Mouse (Mus musculus) lung, embryonic 15.5 days (tissue): ENCODE measurements around the gene Slc6a16. TPM values are rescaled to one million over a fixed set of nuclear protein-coding genes. Genes with fewer than 3 reads are reported as not detected.

Source experiments
- ATAC-seq: fragments of 200-750 bp; cut with Nextera tagmentation; 2 replicates; pipeline ENCODE4 v1.8.0; 2017; ENCODE audit warnings: moderate number of reproducible peaks, borderline replicate concordance; ENCODE audit not compliant: low FRiP score, low TSS enrichment; ENCODE audit errors: extremely low read depth
- H3K27ac ChIP-seq: fragments of 300-500 bp; sonication (generic); 2 replicates; pipeline ENCODE4 v1.5.1; 2015; ENCODE audit warnings: moderate library complexity, mild to moderate bottlenecking, inconsistent platforms
- H3K27me3 ChIP-seq: fragments of 300-500 bp; sonication (generic); 2 replicates; pipeline ENCODE4 v1.6.1; 2015; ENCODE audit warnings: inconsistent platforms
- H3K36me3 ChIP-seq: fragments of 300-500 bp; sonication (generic); 2 replicates; pipeline ENCODE4 v1.6.1; 2015; ENCODE audit warnings: inconsistent platforms
- H3K4me1 ChIP-seq: fragments of 300-500 bp; sonication (generic); 2 replicates; pipeline ENCODE4 v1.6.1; 2015; ENCODE audit warnings: inconsistent platforms
- H3K4me2 ChIP-seq: fragments of 300-500 bp; sonication (generic); 2 replicates; pipeline ENCODE4 v1.6.1; 2015; ENCODE audit warnings: inconsistent platforms, mild to moderate bottlenecking, moderate library complexity
- H3K4me3 ChIP-seq: fragments of 300-500 bp; sonication (generic); 2 replicates; pipeline ENCODE4 v1.5.1; 2015; ENCODE audit warnings: mild to moderate bottlenecking, inconsistent platforms
- H3K9ac ChIP-seq: fragments of 300-500 bp; sonication (generic); 2 replicates; pipeline ENCODE4 v1.6.1; 2015; ENCODE audit warnings: inconsistent platforms
- H3K9me3 ChIP-seq: fragments of 300-500 bp; sonication (generic); 2 replicates; pipeline ENCODE4 v1.6.1; 2016; ENCODE audit warnings: inconsistent platforms
- WGBS: fragments of 180-500 bp; shearing (Covaris S2); methylation state at CpG from one replicate; pipeline ENCODE4 v1.1.7; 2015; 5-methylcytosine and 5-hydroxymethylcytosine counted together
- polyA plus RNA-seq: library from polyadenylated mRNA; unstranded; fragments of >200 nt; fragmentation: Nextera tagmentation; extraction: Ambion mirVana; gene quantifications from 2 replicates; pipeline ENCODE4 v1.2.1, GENCODE M21; 2015

The Slc6a16 gene
- polyA plus RNA-seq, 1 experiment from 2014 or later: 0.16 TPM

DNA sequence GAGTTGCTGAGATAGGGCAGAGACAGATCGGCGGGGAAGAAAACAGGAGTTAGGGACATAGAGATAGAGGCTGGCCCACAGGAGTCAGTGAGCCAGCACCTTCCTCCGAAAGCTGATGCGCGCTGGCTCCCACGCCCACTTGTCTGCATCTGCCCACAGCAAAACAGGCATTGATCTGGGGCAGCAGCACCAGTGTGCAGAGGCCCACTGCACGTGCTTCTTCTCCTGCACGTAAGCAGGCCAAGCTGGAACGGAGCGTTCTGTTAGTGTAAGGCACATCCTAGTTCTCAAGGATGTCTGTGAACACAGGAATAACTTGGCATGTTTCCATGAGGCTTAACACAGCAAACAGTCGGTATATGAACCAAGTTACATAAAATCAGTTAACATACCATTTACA lies 41.9 kb upstream of the Slc6a16 start:
- Histone ChIP-seq H3K27ac (no peak overlapping the region), H3K9ac (no peak overlapping the region), H3K36me3 (no peaks in the 10 kb centered on the region), H3K4me1 (no peaks in the 10 kb centered on the region), H3K4me3 (no peak overlapping the region), H3K9me3 (no peaks in the 10 kb centered on the region), H3K4me2 (no peak overlapping the region), H3K27me3 (peaks cover 22% of the 10 kb centered on the region)
- no peak for ATAC-seq
- WGBS: 69% methylated on average over 11 of the region's 11 CpGs

DNA sequence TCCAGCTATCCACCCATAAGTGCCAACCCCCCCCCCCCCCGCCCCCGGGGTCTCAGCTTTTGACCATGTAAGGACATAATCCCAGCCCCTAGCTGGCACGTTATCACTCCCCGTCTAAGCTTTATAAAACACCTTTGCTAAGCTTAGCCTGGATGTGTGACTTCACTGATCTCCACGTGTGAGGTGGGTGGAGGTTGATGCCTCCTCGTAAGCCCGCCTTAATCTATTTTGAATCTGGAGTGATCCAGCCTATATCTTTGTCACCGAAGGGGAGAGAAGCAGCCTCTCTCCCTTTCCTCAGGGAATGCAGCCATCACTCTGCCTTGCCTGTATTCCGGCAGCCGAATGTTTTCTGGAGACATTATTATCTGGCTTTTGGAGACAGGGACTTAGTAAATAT lies 38.2 kb upstream of the Slc6a16 start:
- ATAC-seq: no peak
- Histone ChIP-seq H3K4me1 (no peaks in the 10 kb centered on the region), H3K9ac (no peak overlapping the region), H3K27me3 (peaks cover 7% of the 10 kb centered on the region; the same call in 1 of the 2 replicates), H3K27ac (no peak overlapping the region), H3K4me3 (no peak overlapping the region), H3K9me3 (no peaks in the 10 kb centered on the region), H3K4me2 (no peak overlapping the region), H3K36me3 (no peaks in the 10 kb centered on the region)
- 32% methylated on average over 10 of the region's 10 CpGs for WGBS

DNA sequence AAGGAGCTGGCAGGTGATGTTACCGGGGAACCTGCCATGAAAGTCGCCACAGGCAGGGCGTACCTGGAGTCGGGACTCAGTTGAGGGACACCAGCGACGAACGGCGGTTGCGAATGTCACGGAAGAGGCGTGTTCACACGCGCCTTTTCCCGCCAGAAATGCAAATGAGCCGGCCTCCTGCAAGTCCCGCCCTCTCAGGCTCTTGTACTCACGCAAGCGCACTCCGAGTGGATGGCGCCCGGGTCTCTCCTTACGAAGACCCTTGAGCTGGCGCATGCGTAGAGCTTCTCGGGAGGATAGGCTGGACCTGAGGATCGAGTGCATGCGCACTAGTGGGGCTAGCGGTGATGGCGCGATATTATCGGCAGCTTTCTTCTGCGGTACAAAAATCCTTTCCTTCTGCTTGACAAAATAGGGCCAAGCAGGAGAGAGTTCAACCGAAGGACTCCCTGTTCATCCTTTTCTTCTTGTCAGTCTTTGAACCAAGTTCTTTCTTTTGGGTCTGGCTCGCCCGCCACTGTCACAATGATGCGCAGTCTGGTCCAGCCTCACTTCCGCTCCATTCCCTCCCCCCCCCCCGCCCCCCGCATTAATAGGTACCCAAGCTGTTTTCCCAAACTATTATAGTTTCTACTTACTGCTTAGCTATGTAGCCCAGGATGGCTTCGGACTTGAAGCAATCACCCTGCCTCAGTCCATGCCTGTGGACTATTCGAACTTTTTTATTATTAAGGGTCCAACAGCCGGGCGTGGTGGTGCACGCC lies 36.3 kb upstream of the Slc6a16 start, which contains the start of gene Ccdc155:
TSS of gene Ccdc155 (minus strand) at position 513 of the 764 bp plus-strand sequence.
- peaks cover 5% of the 10 kb centered on the region for H3K27me3 ChIP-seq
- peak within 1 kb of the TSS; percentile 49 for H3K4me3 ChIP-seq
- no peaks in the 10 kb centered on the region for H3K4me1 ChIP-seq
- peak; percentile 95 for ATAC-seq
- H3K9me3 ChIP-seq: no peaks in the 10 kb centered on the region
- H3K27ac ChIP-seq: no peak within 1 kb of the TSS
- H3K9ac ChIP-seq: peak within 1 kb of the TSS; percentile 26; the same call in 1 of the 2 replicates
- H3K36me3 ChIP-seq: no peaks in the 10 kb centered on the region
- 7% methylated on average over 43 of the region's 44 CpGs for WGBS
- H3K4me2 ChIP-seq: peak within 1 kb of the TSS; percentile 59

DNA sequence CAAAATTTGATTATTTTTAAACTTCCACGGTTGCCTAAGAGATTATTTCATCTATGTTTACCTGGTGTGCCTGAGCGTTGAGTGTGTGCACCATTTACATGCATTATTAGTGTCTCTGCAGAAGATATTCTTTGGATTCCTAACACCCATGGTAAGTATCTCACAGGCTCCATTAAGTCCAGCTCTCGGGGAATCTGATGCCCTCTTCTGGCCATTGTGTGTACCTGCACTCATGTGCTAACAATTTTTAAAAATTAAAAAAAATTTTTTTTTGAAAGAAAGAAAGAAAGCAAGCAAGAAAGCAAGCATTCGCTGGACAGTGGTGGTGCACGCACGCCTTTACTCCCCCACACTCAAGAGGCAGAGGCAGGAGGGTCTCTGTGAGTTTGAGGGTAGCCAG lies 32.6 kb upstream of the Slc6a16 start:
- no peak overlapping the region for H3K27ac ChIP-seq
- no peak for ATAC-seq
- H3K4me3 ChIP-seq: no peak overlapping the region
- H3K9ac ChIP-seq: no peak overlapping the region
- H3K27me3 ChIP-seq: peaks cover 37% of the 10 kb centered on the region
- no peaks in the 10 kb centered on the region for H3K9me3 ChIP-seq
- WGBS: 76% methylated on average over 6 of the region's 6 CpGs
- H3K4me2 ChIP-seq: no peak overlapping the region
- H3K36me3 ChIP-seq: no peaks in the 10 kb centered on the region
- peaks cover 9% of the 10 kb centered on the region; the same call in 1 of the 2 replicates for H3K4me1 ChIP-seq

DNA sequence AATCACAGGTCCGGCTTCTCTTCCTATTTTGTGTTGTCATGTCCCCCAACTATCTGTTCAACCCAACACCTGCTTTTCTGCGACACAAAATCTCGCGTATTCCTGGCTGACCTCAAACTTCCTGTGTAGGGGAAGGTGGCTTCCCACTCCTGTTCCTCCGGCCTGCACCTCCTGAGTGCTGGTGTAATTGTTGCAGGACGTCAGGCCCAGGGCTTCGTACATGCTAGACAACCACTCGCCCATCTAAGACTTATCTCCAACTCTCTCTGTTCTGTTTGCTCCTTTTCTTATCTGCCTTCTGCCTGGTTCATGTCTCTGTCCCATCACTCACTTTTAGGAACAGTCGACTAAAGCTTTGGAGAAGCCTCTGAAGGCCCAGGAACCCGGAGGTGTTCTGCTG lies 29.8 kb upstream of the Slc6a16 start:
- H3K27ac ChIP-seq: no peak overlapping the region
- no peak for ATAC-seq
- H3K9ac ChIP-seq: no peak overlapping the region
- H3K9me3 ChIP-seq: no peaks in the 10 kb centered on the region
- 45% methylated on average over 10 of the region's 10 CpGs for WGBS
- H3K4me1 ChIP-seq: peaks cover 16% of the 10 kb centered on the region; the same call in 1 of the 2 replicates
- no peak overlapping the region for H3K4me3 ChIP-seq
- H3K27me3 ChIP-seq: peaks cover 35% of the 10 kb centered on the region
- no peak overlapping the region for H3K4me2 ChIP-seq
- no peaks in the 10 kb centered on the region for H3K36me3 ChIP-seq

GRCm38 (mm10) chr7:45211851-45212251 lies 29.0 kb upstream of the Slc6a16 start, which contains the start of gene Dkkl1:
TSS of gene Dkkl1 (minus strand) at chr7:45212147.
- 5% methylated on average over 17 of the region's 17 CpGs for WGBS
- Histone ChIP-seq H3K4me3 (peak within 1 kb of the TSS; percentile 6; the same call in 1 of the 2 replicates), H3K9ac (no peak within 1 kb of the TSS), H3K9me3 (no peaks in the 10 kb centered on the region), H3K4me2 (peak within 1 kb of the TSS; percentile 31), H3K27ac (no peak within 1 kb of the TSS), H3K36me3 (no peaks in the 10 kb centered on the region), H3K4me1 (peaks cover 18% of the 10 kb centered on the region), H3K27me3 (peaks cover 35% of the 10 kb centered on the region)
- ATAC-seq: no peak

GRCm38 (mm10) chr7:45212356-45212755 lies 28.5 kb upstream of the Slc6a16 start:
- Histone ChIP-seq H3K27me3 (peaks cover 35% of the 10 kb centered on the region), H3K9me3 (no peaks in the 10 kb centered on the region), H3K4me1 (peaks cover 23% of the 10 kb centered on the region), H3K36me3 (peaks cover 1% of the 10 kb centered on the region; the same call in 1 of the 2 replicates), H3K27ac (no peak overlapping the region), H3K4me2 (no peak overlapping the region), H3K9ac (no peak overlapping the region), H3K4me3 (no peak overlapping the region)
- 72% methylated on average over 7 of the region's 7 CpGs for WGBS
- ATAC-seq: no peak

- ATAC-seq: no peak
- H3K4me3 ChIP-seq: no peak overlapping the region
- H3K36me3 ChIP-seq: peaks cover 13% of the 10 kb centered on the region
- peaks cover 35% of the 10 kb centered on the region for H3K4me1 ChIP-seq
- 66% methylated on average over 5 of the region's 5 CpGs for WGBS
- peaks cover 35% of the 10 kb centered on the region for H3K27me3 ChIP-seq
- H3K9me3 ChIP-seq: no peaks in the 10 kb centered on the region
- H3K4me2 ChIP-seq: no peak overlapping the region
- H3K9ac ChIP-seq: no peak overlapping the region
- H3K27ac ChIP-seq: no peak overlapping the region
Observed at GRCm38 (mm10) chr7:45213708-45214107, 27.2 kb upstream of the Slc6a16 start.

DNA sequence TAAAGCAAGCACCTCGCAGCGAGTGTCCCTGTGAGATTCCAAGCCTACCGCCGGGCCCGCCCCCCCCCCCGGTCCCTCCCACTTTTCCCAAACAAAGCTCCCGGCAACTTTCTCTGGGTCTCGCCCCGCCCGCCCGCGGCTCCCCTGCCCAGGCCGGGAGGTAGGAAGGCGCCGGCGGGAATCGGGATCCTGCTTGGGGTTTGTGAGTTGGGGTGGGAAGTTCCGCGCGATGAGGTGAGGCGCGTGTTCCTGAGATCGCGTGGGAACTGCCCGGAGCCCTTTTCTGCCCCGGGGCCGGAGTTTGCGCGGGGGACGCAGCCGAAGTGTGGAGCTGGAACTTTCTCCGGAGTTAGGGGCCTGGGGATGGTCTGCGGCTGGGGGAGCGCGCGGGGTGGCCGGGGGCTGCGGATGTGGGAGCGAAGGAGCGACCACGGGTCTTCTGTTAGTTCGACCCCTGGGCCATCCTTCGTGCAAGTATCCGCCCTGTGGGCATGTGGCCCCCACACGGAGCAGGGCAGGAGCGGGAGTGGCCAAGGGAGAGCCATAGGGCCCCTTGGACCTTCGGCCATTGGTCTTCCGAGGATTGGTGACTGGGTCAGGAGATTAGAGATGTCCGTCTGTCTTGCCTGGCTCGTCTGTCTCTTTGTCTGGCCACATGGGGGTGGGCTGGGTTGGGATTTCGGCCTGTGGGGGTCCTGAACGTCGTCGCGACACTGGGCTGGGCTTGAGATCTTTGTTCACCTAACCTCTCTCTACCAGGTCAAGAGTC lies 25.0 kb upstream of the Slc6a16 start, which contains the start of gene Tead2:
TSS of gene Tead2 (plus strand) at position 81 of the 769 bp plus-strand sequence.
- Histone ChIP-seq H3K4me3 (peak within 1 kb of the TSS; percentile 63), H3K36me3 (peaks cover 33% of the 10 kb centered on the region), H3K4me2 (peak within 1 kb of the TSS; percentile 79), H3K4me1 (peaks cover 39% of the 10 kb centered on the region), H3K27ac (peak within 1 kb of the TSS; percentile 91), H3K9me3 (no peaks in the 10 kb centered on the region), H3K27me3 (peaks cover 22% of the 10 kb centered on the region), H3K9ac (peak within 1 kb of the TSS; percentile 90)
- WGBS: 2% methylated on average over 53 of the region's 55 CpGs
- peak; percentile 67 for ATAC-seq

GRCm38 (mm10) chr7:45216442-45217183 lies 24.3 kb upstream of the Slc6a16 start:
- peaks cover 39% of the 10 kb centered on the region for H3K36me3 ChIP-seq
- H3K27me3 ChIP-seq: peaks cover 14% of the 10 kb centered on the region
- WGBS: under 1% methylated on average over 13 of the region's 13 CpGs
- peak overlapping the region; percentile 91 for H3K27ac ChIP-seq
- H3K9me3 ChIP-seq: no peaks in the 10 kb centered on the region
- H3K4me2 ChIP-seq: peak overlapping the region; percentile 79
- peaks cover 38% of the 10 kb centered on the region for H3K4me1 ChIP-seq
- peak overlapping the region; percentile 63 for H3K4me3 ChIP-seq
- H3K9ac ChIP-seq: peak overlapping the region; percentile 90
- peak; percentile 90 for ATAC-seq

GRCm38 (mm10) chr7:45221680-45222079 lies 19.2 kb upstream of the Slc6a16 start:
- 73% methylated on average over 2 of the region's 2 CpGs for WGBS
- Histone ChIP-seq H3K36me3 (peaks cover 88% of the 10 kb centered on the region), H3K27ac (no peak overlapping the region), H3K4me1 (peaks cover 24% of the 10 kb centered on the region), H3K27me3 (no peaks in the 10 kb centered on the region), H3K9me3 (no peaks in the 10 kb centered on the region), H3K4me3 (no peak overlapping the region), H3K4me2 (no peak overlapping the region), H3K9ac (no peak overlapping the region)
- ATAC-seq: no peak
